Mouse (Mus musculus) hindbrain, embryonic 14.5 days (tissue): Measurements from ENCODE around the gene Rcan1. TPM values are rescaled to one million over a fixed set of nuclear protein-coding genes. Genes with fewer than 3 reads are reported as not detected.

Experiments
- ATAC-seq: fragments of 200-750 bp; cut with Nextera tagmentation; 2 replicates; pipeline ENCODE4 v1.8.0; 2017; ENCODE audit warnings: moderate number of reproducible peaks, mild to moderate bottlenecking, moderate TSS enrichment, moderate library complexity; ENCODE audit not compliant: low FRiP score
- DNase-seq: peaks from one replicate; pipeline ENCODE4 v3.0.0-alpha.2; 2015; ENCODE audit warnings: low spot score
- H3K27ac ChIP-seq: fragments of 300-500 bp; sonication (generic); 2 replicates; pipeline ENCODE4 v1.5.1; 2014; ENCODE audit warnings: mild to moderate bottlenecking, moderate library complexity
- H3K27me3 ChIP-seq: fragments of 300-500 bp; sonication (generic); 2 replicates; pipeline ENCODE4 v1.6.1; 2014; ENCODE audit warnings: mild to moderate bottlenecking, low read length, mixed read lengths; ENCODE audit not compliant: control insufficient read depth, insufficient read depth
- H3K36me3 ChIP-seq: fragments of 300-500 bp; sonication (generic); replicated peaks from 2 replicates; pipeline ENCODE4 v1.6.1; 2014; ENCODE audit not compliant: control insufficient read depth, insufficient read depth
- H3K4me1 ChIP-seq: fragments of 300-500 bp; sonication (generic); replicated peaks from 2 replicates; pipeline ENCODE4 v1.6.1; 2014; ENCODE audit warnings: antibody characterized with exemption, low read length, mixed read lengths; ENCODE audit not compliant: control insufficient read depth, insufficient read depth
- H3K4me2 ChIP-seq: fragments of 300-500 bp; sonication (generic); replicated peaks from 2 replicates; pipeline ENCODE4 v1.6.1; 2014; ENCODE audit warnings: mild to moderate bottlenecking, moderate library complexity
- H3K4me3 ChIP-seq: fragments of 300-500 bp; sonication (generic); replicated peaks from 2 replicates; pipeline ENCODE4 v1.5.1; 2014; ENCODE audit warnings: mild to moderate bottlenecking, low read length
- H3K9ac ChIP-seq: fragments of 300-500 bp; sonication (generic); 2 replicates; pipeline ENCODE4 v1.6.1; 2014
- H3K9me3 ChIP-seq: fragments of 300-500 bp; sonication (generic); 2 replicates; pipeline ENCODE4 v1.6.1; 2016; ENCODE audit warnings: low read length; ENCODE audit not compliant: control insufficient read depth
- WGBS: fragments of 180-500 bp; shearing (Covaris S2); extraction: QIAGEN DNeasy Blood & Tissue Kit; methylation state at CpG from one replicate; pipeline ENCODE4 v1.1.7; 2014; 5-methylcytosine and 5-hydroxymethylcytosine counted together
- polyA plus RNA-seq: library from polyadenylated mRNA; unstranded; fragments of >200 nt; fragmentation: Nextera tagmentation; extraction: Ambion mirVana; gene quantifications from 2 replicates; pipeline ENCODE4 v1.2.1, GENCODE M21; 2014

Gene Rcan1
- polyA plus RNA-seq, 1 experiment from 2014 or later = 76.8 TPM

GRCm38 (mm10) chr16:92445377-92445776 is 25.3 kb downstream of the Rcan1 start:
- no peaks in the 10 kb centered on the region for H3K36me3 ChIP-seq
- no peak overlapping the region for H3K9ac ChIP-seq
- H3K9me3 ChIP-seq = no peaks in the 10 kb centered on the region
- 62% methylated on average over 10 of the region's 10 CpGs for WGBS
- H3K27me3 ChIP-seq = no peaks in the 10 kb centered on the region
- no peak overlapping the region for H3K27ac ChIP-seq
- H3K4me1 ChIP-seq = peaks cover 9% of the 10 kb centered on the region
- no peak for ATAC-seq
- DNase-seq = no peak
- H3K4me3 ChIP-seq = no peak overlapping the region
- no peak overlapping the region for H3K4me2 ChIP-seq

- Histone ChIP-seq H3K4me3 (no peak overlapping the region), H3K27ac (no peak overlapping the region), H3K36me3 (no peaks in the 10 kb centered on the region), H3K4me2 (no peak overlapping the region), H3K9ac (0 out of 2 replicates have a peak overlapping the region, but pooled peaks have one; percentile 11), H3K9me3 (no peaks in the 10 kb centered on the region), H3K4me1 (peaks cover 12% of the 10 kb centered on the region), H3K27me3 (no peaks in the 10 kb centered on the region)
- WGBS = 73% methylated on average over 13 of the region's 13 CpGs
- no peak for DNase-seq
- no peak for ATAC-seq
Observed at GRCm38 (mm10) chr16:92443644-92444113, 27.0 kb downstream of the Rcan1 start.

GRCm38 (mm10) chr16:92442946-92443345 is 27.7 kb downstream of the Rcan1 start:
- H3K4me2 ChIP-seq = no peak overlapping the region
- ATAC-seq (no peak), DNase-seq (no peak)
- peaks cover 13% of the 10 kb centered on the region for H3K4me1 ChIP-seq
- no peak overlapping the region for H3K27ac ChIP-seq
- no peaks in the 10 kb centered on the region for H3K9me3 ChIP-seq
- no peak overlapping the region for H3K4me3 ChIP-seq
- 84% methylated on average over 4 of the region's 4 CpGs for WGBS
- H3K9ac ChIP-seq = no peak overlapping the region
- H3K36me3 ChIP-seq = no peaks in the 10 kb centered on the region
- H3K27me3 ChIP-seq = no peaks in the 10 kb centered on the region

GRCm38 (mm10) chr16:92442150-92442549 is 28.5 kb downstream of the Rcan1 start:
- ATAC-seq = no peak
- H3K9ac ChIP-seq = no peak overlapping the region
- no peak overlapping the region for H3K4me2 ChIP-seq
- no peak overlapping the region for H3K4me3 ChIP-seq
- no peak for DNase-seq
- WGBS = 89% methylated on average over 11 of the region's 11 CpGs
- no peaks in the 10 kb centered on the region for H3K9me3 ChIP-seq
- H3K27ac ChIP-seq = no peak overlapping the region
- no peaks in the 10 kb centered on the region for H3K27me3 ChIP-seq
- no peaks in the 10 kb centered on the region for H3K36me3 ChIP-seq
- peaks cover 13% of the 10 kb centered on the region for H3K4me1 ChIP-seq

- no peaks in the 10 kb centered on the region for H3K27me3 ChIP-seq
- no peak overlapping the region for H3K27ac ChIP-seq
- H3K4me3 ChIP-seq = no peak overlapping the region
- peaks cover 13% of the 10 kb centered on the region for H3K4me1 ChIP-seq
- 62% methylated on average over 3 of the region's 3 CpGs for whole genome bisulfite sequencing
- H3K4me2 ChIP-seq = no peak overlapping the region
- H3K9me3 ChIP-seq = no peaks in the 10 kb centered on the region
- no peak for ATAC-seq
- no peak overlapping the region for H3K9ac ChIP-seq
- no peak for DNase-seq
- no peaks in the 10 kb centered on the region for H3K36me3 ChIP-seq
Observed at GRCm38 (mm10) chr16:92441203-92441602, 29.5 kb downstream of the Rcan1 start.

- no peak overlapping the region for H3K27ac ChIP-seq
- WGBS = 77% methylated on average over 8 of the region's 8 CpGs
- H3K4me3 ChIP-seq = no peak overlapping the region
- no peaks in the 10 kb centered on the region for H3K9me3 ChIP-seq
- H3K36me3 ChIP-seq = no peaks in the 10 kb centered on the region
- DNase-seq (no peak), ATAC-seq (no peak)
- H3K9ac ChIP-seq = no peak overlapping the region
- no peaks in the 10 kb centered on the region for H3K27me3 ChIP-seq
- H3K4me2 ChIP-seq = no peak overlapping the region
- peaks cover 13% of the 10 kb centered on the region for H3K4me1 ChIP-seq
Observed at GRCm38 (mm10) chr16:92440229-92440628, 30.4 kb downstream of the Rcan1 start.

- Histone ChIP-seq H3K4me2 (no peak overlapping the region), H3K27ac (no peak overlapping the region), H3K27me3 (no peaks in the 10 kb centered on the region), H3K9me3 (no peaks in the 10 kb centered on the region), H3K36me3 (no peaks in the 10 kb centered on the region), H3K4me1 (peaks cover 13% of the 10 kb centered on the region), H3K4me3 (no peak overlapping the region), H3K9ac (no peak overlapping the region)
- no peak for ATAC-seq
- WGBS = 76% methylated on average over 2 of the region's 2 CpGs
- DNase-seq = no peak
Observed at GRCm38 (mm10) chr16:92439775-92440174, 30.9 kb downstream of the Rcan1 start.

GRCm38 (mm10) chr16:92435431-92435985 is 35.2 kb downstream of the Rcan1 start:
- Histone ChIP-seq H3K36me3 (no peaks in the 10 kb centered on the region), H3K9ac (no peak overlapping the region), H3K4me3 (no peak overlapping the region), H3K27ac (no peak overlapping the region), H3K4me2 (no peak overlapping the region), H3K4me1 (0 out of 2 replicates have a peak, but pooled peaks cover 5% of the 10 kb centered on the region), H3K9me3 (no peaks in the 10 kb centered on the region), H3K27me3 (no peaks in the 10 kb centered on the region)
- no peak for DNase-seq
- no peak for ATAC-seq
- WGBS = 79% methylated on average over 18 of the region's 18 CpGs

- DNase-seq (no peak), ATAC-seq (no peak)
- Histone ChIP-seq H3K4me1 (0 out of 2 replicates have a peak, but pooled peaks cover 6% of the 10 kb centered on the region), H3K9me3 (no peaks in the 10 kb centered on the region), H3K9ac (no peak overlapping the region), H3K27ac (no peak overlapping the region), H3K27me3 (no peaks in the 10 kb centered on the region), H3K36me3 (no peaks in the 10 kb centered on the region), H3K4me3 (no peak overlapping the region), H3K4me2 (no peak overlapping the region)
- WGBS = 92% methylated on average over 3 of the region's 3 CpGs
Observed at GRCm38 (mm10) chr16:92433176-92433575, 37.5 kb downstream of the Rcan1 start.

GRCm38 (mm10) chr16:92430731-92431130 is 39.9 kb downstream of the Rcan1 start:
- 94% methylated on average over 8 of the region's 8 CpGs for WGBS

More at GRCm38 (mm10) chr16:92430731-92431130, 39.9 kb downstream of the Rcan1 start:
- H3K9me3 ChIP-seq = no peaks in the 10 kb centered on the region
- H3K27ac ChIP-seq = no peak overlapping the region
- H3K4me2 ChIP-seq = no peak overlapping the region
- no peaks in the 10 kb centered on the region for H3K36me3 ChIP-seq
- no peak overlapping the region for H3K9ac ChIP-seq
- ATAC-seq (no peak), DNase-seq (no peak)
- H3K27me3 ChIP-seq = no peaks in the 10 kb centered on the region
- H3K4me1 ChIP-seq = 0 out of 2 replicates have a peak, but pooled peaks cover 19% of the 10 kb centered on the region
- H3K4me3 ChIP-seq = no peak overlapping the region
